ENCODE assay signal across 9 mouse cellular contexts in genomic region chr5:29479198-29479593, GRCm38 (mm10). TPM values are rescaled to one million over a fixed set of nuclear protein-coding genes. Genes with fewer than 3 reads are reported as not detected.
DNase-seq lines count a peak whose midpoint lies in the region; ATAC-seq and TF ChIP-seq lines count a peak whose summit lies in the region.
"Had no signal": no experiment of that assay in that cellular context is flagged by ENCODE, and none has a peak within 500 bp of the region (broad histone marks: within the 10 kb centered on the region; RNA-seq: fewer than 3 reads in every experiment).

No protein-coding gene starts in this region.

- WGBS in heart, adult 2 months = 1% methylated on average over 14 of the region's 14 CpGs
- under 1% methylated on average over 14 of the region's 14 CpGs for WGBS in heart, embryonic 10.5 days
- WGBS in intestine, embryonic 14.5 days = 2% methylated on average over 14 of the region's 14 CpGs

- H3K27me3 ChIP-seq in heart, adult 2 months (ENCODE audit: control insufficient read depth, insufficient read depth, low read length) = peaks cover 28% of the 10 kb centered on the region
- H3K27me3 ChIP-seq in heart, embryonic 10.5 days (ENCODE audit: insufficient read depth, poor library complexity, severe bottlenecking) = peaks cover 100% of the 10 kb centered on the region
- H3K27me3 ChIP-seq in intestine, embryonic 14.5 days (replicated peaks; ENCODE audit: control insufficient read depth, insufficient read depth, low read length) = peaks cover 100% of the 10 kb centered on the region

- TF ChIP-seq POLR2A in heart, adult 2 months (IDR thresholded peaks at IDR 0.05; ENCODE audit: insufficient read depth, low read depth, low read length) = no peak

- H3K4me2 ChIP-seq in intestine, embryonic 14.5 days (ENCODE audit: low read length) = peak overlapping the region; percentile 57

- ATAC-seq in intestine, embryonic 14.5 days (replicated peaks; ENCODE audit: low FRiP score, low TSS enrichment, low read depth) = peak; percentile 42

- no peak overlapping the region for H3K9ac ChIP-seq in heart, adult 2 months (ENCODE audit: low read depth, low read length)
- H3K9ac ChIP-seq in intestine, embryonic 14.5 days (ENCODE audit: low read length) = no peak overlapping the region

- H3K27ac ChIP-seq in heart, adult 2 months = no peak overlapping the region
- no peak overlapping the region for H3K27ac ChIP-seq in heart, embryonic 10.5 days
- no peak overlapping the region for H3K27ac ChIP-seq in intestine, embryonic 14.5 days (ENCODE audit: low read depth)

- H3K4me3 ChIP-seq in heart, adult 2 months = no peak overlapping the region
- H3K4me3 ChIP-seq in heart, embryonic 10.5 days = no peak overlapping the region
- H3K4me3 ChIP-seq in intestine, embryonic 14.5 days (ENCODE audit: low read depth, low read length) = peak overlapping the region; percentile 43

- intact Hi-C loops in heart, adult 2 months (cut with DNase I) = no loop called here

- peak; percentile 48 for TF ChIP-seq CTCF in heart, adult 2 months (IDR thresholded peaks at IDR 0.05)

- H3K4me1 ChIP-seq in heart, adult 2 months (ENCODE audit: control insufficient read depth, insufficient read depth, low read length) = no peaks in the 10 kb centered on the region
- peaks cover 21% of the 10 kb centered on the region for H3K4me1 ChIP-seq in heart, embryonic 10.5 days
- 0 out of 2 replicates have a peak, but pooled peaks cover 5% of the 10 kb centered on the region for H3K4me1 ChIP-seq in intestine, embryonic 14.5 days (replicated peaks; ENCODE audit: control insufficient read depth, insufficient read depth, low read length)

- TF ChIP-seq EP300 in heart, adult 2 months (IDR thresholded peaks at IDR 0.05; ENCODE audit: insufficient read depth, low read depth, low read length) = no peak

- DNase-seq in heart, adult 2 months = peak in 1 of 2 experiments; percentile 31
- no peak for DNase-seq in heart, embryonic 10.5 days (ENCODE audit: low spot score)
- DNase-seq in ZHBTc4 (ENCODE audit: low read depth, low spot score) = peak; percentile 76
- DNase-seq in intestine, embryonic 14.5 days (ENCODE audit: low spot score) = peak; percentile 77
- peak; percentile 26 for DNase-seq in lung, postnatal 14 days
- DNase-seq in testis, postnatal 10 days (ENCODE audit: low spot score) = peak; percentile 61
- DNase-seq in frontal cortex, adult 2 months (ENCODE audit: extremely low spot score in 1 of 2, low spot score in 1 of 2) = no peak
- DNase-seq in cerebellum, adult 11-12 months = no peak

- H3K36me3 ChIP-seq in heart, adult 2 months (ENCODE audit: control insufficient read depth, insufficient read depth, low read length) = no peaks in the 10 kb centered on the region
- H3K36me3 ChIP-seq in heart, embryonic 10.5 days = no peaks in the 10 kb centered on the region
- H3K36me3 ChIP-seq in intestine, embryonic 14.5 days (ENCODE audit: control insufficient read depth, insufficient read depth, low read length) = no peaks in the 10 kb centered on the region
- H3K36me3 ChIP-seq: G1E had no signal

- no peaks in the 10 kb centered on the region for H3K79me2 ChIP-seq in heart, adult 2 months (replicated peaks; ENCODE audit: control insufficient read depth, insufficient read depth, low read length)

- H3K9me3 ChIP-seq in heart, embryonic 10.5 days = no peaks in the 10 kb centered on the region
- no peaks in the 10 kb centered on the region for H3K9me3 ChIP-seq in intestine, embryonic 14.5 days (ENCODE audit: control insufficient read depth, low read length)
- H3K9me3 ChIP-seq: G1E had no signal

RNA-seq across cellular contexts. Expression of gene Mnx1, which starts 0.9 kb away (rescaled TPM):
- not detected for total RNA-seq in heart, adult 2 months (2021)
- not detected in 2 replicates for polyA plus RNA-seq in heart, adult 2 months (2012; rRNA removed)
- 0.06 TPM in 1 of 2 replicates, not detected in the other for polyA plus RNA-seq in heart, embryonic 10.5 days (2016; fragmentation: Nextera tagmentation; extraction: Ambion mirVana)
- 1.8 and 2.7 TPM in 2 replicates for polyA plus RNA-seq in intestine, embryonic 14.5 days (2014; fragmentation: Nextera tagmentation; extraction: Ambion mirVana)
- not detected in 2 replicates for polyA plus RNA-seq in frontal cortex, adult 2 months (2012; rRNA removed)
- total RNA-seq: G1E had no signal
- polyA plus RNA-seq: G1E had no signal

RNA-seq across cellular contexts. Expression of gene Nom1, which starts 44.7 kb away (rescaled TPM):
- total RNA-seq in heart, adult 2 months (2021) = 10 to 100 TPM; 13.4 to 16.1 TPM
- 4.5 and 9.3 TPM in 2 replicates for polyA plus RNA-seq in heart, adult 2 months (2012; rRNA removed)
- 25.3 and 29.5 TPM in 2 replicates for polyA plus RNA-seq in heart, embryonic 10.5 days (2016; fragmentation: Nextera tagmentation; extraction: Ambion mirVana)
- polyA plus RNA-seq in intestine, embryonic 14.5 days (2014; fragmentation: Nextera tagmentation; extraction: Ambion mirVana) = 26.2 and 34.0 TPM in 2 replicates
- polyA plus RNA-seq in frontal cortex, adult 2 months (2012; rRNA removed) = 19.4 and 20.6 TPM in 2 replicates

Comparison
In these comparisons a context has a peak if more than half of its experiments do, and no peak if none do; other contexts are left out.
1. DNase-seq: peak in ZHBTc4 (single experiment), intestine, embryonic 14.5 days (single experiment), lung, postnatal 14 days (single experiment) and testis, postnatal 10 days (single experiment); none in heart, embryonic 10.5 days (single experiment), frontal cortex, adult 2 months (0 of 2) and cerebellum, adult 11-12 months (single experiment).